ENCODE assay signal across 22 mouse cellular contexts in genomic region chr11:84977385-84977952, GRCm38 (mm10). TPM values are rescaled to one million over a fixed set of nuclear protein-coding genes. Genes with fewer than 3 reads are reported as not detected.
DNase-seq lines count a peak whose midpoint lies in the region; ATAC-seq and TF ChIP-seq lines count a peak whose summit lies in the region.
"Had no signal": no experiment of that assay in that cellular context is flagged by ENCODE, and none has a peak within 500 bp of the region (broad histone marks: within the 10 kb centered on the region; RNA-seq: fewer than 3 reads in every experiment).

No protein-coding gene starts in this region.

- 0 out of 2 replicates have a peak, but pooled peaks cover 4% of the 10 kb centered on the region for H3K4me1 ChIP-seq in liver, embryonic 13.5 days (replicated peaks)
- H3K4me1 ChIP-seq in heart, adult 2 months (ENCODE audit: control insufficient read depth, insufficient read depth, low read length): peaks cover 7% of the 10 kb centered on the region
- H3K4me1 ChIP-seq in heart, postnatal 0 days (ENCODE audit: control insufficient read depth, insufficient read depth): no peaks in the 10 kb centered on the region
- H3K4me1 ChIP-seq: embryonic facial prominence, embryonic 13.5 days; forebrain, embryonic 13.5 days; hindbrain, embryonic 15.5 days; limb, embryonic 10.5 days; midbrain, embryonic 12.5 days; neural tube, embryonic 15.5 days; stomach, embryonic 15.5 days had no signal

- H3K79me2 ChIP-seq in heart, adult 2 months (replicated peaks; ENCODE audit: control insufficient read depth, insufficient read depth, low read length): no peaks in the 10 kb centered on the region

- no peaks in the 10 kb centered on the region for H3K27me3 ChIP-seq in liver, embryonic 13.5 days
- H3K27me3 ChIP-seq in heart, adult 2 months (ENCODE audit: control insufficient read depth, insufficient read depth, low read length): no peaks in the 10 kb centered on the region
- no peaks in the 10 kb centered on the region for H3K27me3 ChIP-seq in heart, postnatal 0 days (ENCODE audit: control insufficient read depth, insufficient read depth, low read length)
- H3K27me3 ChIP-seq: embryonic facial prominence, embryonic 13.5 days; forebrain, embryonic 13.5 days; hindbrain, embryonic 15.5 days; midbrain, embryonic 12.5 days; neural tube, embryonic 15.5 days; stomach, embryonic 15.5 days had no signal

- DNase-seq in liver, embryonic 13.5 days: no peak
- no peak for DNase-seq in liver
- DNase-seq in heart, adult 2 months: peak; percentile 65 to 66
- no peak for DNase-seq in heart, postnatal 0 days (ENCODE audit: low spot score)
- no peak for DNase-seq in frontal cortex, postnatal 25 days (ENCODE audit: low spot score in 2 of 2)
- DNase-seq: lung, adult 2 months; right cerebral cortex, adult 18-20 months had no signal

- TF ChIP-seq POLR2A in heart, adult 2 months (IDR thresholded peaks at IDR 0.05; ENCODE audit: insufficient read depth, low read depth, low read length): no peak

- no peak for TF ChIP-seq CTCF in heart, adult 2 months (IDR thresholded peaks at IDR 0.05)
- TF ChIP-seq CTCF in heart, postnatal 0 days (IDR thresholded peaks at IDR 0.05; ENCODE audit: low read depth): no peak

- H3K27ac ChIP-seq in liver, embryonic 13.5 days: no peak overlapping the region
- peak overlapping the region; percentile 53 for H3K27ac ChIP-seq in heart, adult 2 months
- peak overlapping the region; percentile 36; the same call in 1 of the 2 replicates for H3K27ac ChIP-seq in heart, postnatal 0 days (ENCODE audit: low read depth)
- H3K27ac ChIP-seq: embryonic facial prominence, embryonic 13.5 days; forebrain, embryonic 13.5 days; hindbrain, embryonic 15.5 days; left cerebral cortex, adult 2 months; limb, embryonic 10.5 days; midbrain, embryonic 12.5 days; neural tube, embryonic 15.5 days; stomach, embryonic 15.5 days had no signal

- H3K36me3 ChIP-seq in liver, embryonic 13.5 days: no peaks in the 10 kb centered on the region
- no peaks in the 10 kb centered on the region for H3K36me3 ChIP-seq in heart, adult 2 months (ENCODE audit: control insufficient read depth, insufficient read depth, low read length)
- H3K36me3 ChIP-seq in heart, postnatal 0 days (replicated peaks; ENCODE audit: control insufficient read depth, insufficient read depth, low read length): no peaks in the 10 kb centered on the region
- H3K36me3 ChIP-seq: embryonic facial prominence, embryonic 13.5 days; hindbrain, embryonic 15.5 days; limb, embryonic 10.5 days; midbrain, embryonic 12.5 days; neural tube, embryonic 15.5 days; stomach, embryonic 15.5 days had no signal

- H3K4me2 ChIP-seq in liver, embryonic 13.5 days: no peak overlapping the region
- no peak overlapping the region for H3K4me2 ChIP-seq in heart, postnatal 0 days (ENCODE audit: low read depth, low read length)
- H3K4me2 ChIP-seq: embryonic facial prominence, embryonic 13.5 days; forebrain, embryonic 13.5 days; hindbrain, embryonic 15.5 days; midbrain, embryonic 12.5 days; neural tube, embryonic 15.5 days; stomach, embryonic 15.5 days had no signal

- no peak overlapping the region for H3K9ac ChIP-seq in liver, embryonic 13.5 days
- no peak overlapping the region for H3K9ac ChIP-seq in heart, adult 2 months (ENCODE audit: low read depth, low read length)
- H3K9ac ChIP-seq in heart, postnatal 0 days (replicated peaks; ENCODE audit: low read depth, low read length): no peak overlapping the region
- H3K9ac ChIP-seq: embryonic facial prominence, embryonic 13.5 days; forebrain, embryonic 13.5 days; hindbrain, embryonic 15.5 days; midbrain, embryonic 12.5 days; neural tube, embryonic 15.5 days; stomach, embryonic 15.5 days had no signal

- 0 out of 2 replicates have a peak, but pooled peaks have one; percentile 23 for ATAC-seq in liver, embryonic 13.5 days (ENCODE audit: low read depth)
- ATAC-seq in heart, postnatal 0 days (ENCODE audit: insufficient read depth, low read depth): peak; percentile 70
- ATAC-seq in megakaryocyte-erythroid progenitor cell, adult 5-6 weeks (replicated peaks; ENCODE audit: low FRiP score, low TSS enrichment, poor library complexity, severe bottlenecking): no peak
- ATAC-seq in erythroblast, adult 5-6 weeks (replicated peaks; ENCODE audit: low FRiP score, poor library complexity, severe bottlenecking): no peak
- ATAC-seq: activated CD4-positive, CD25-positive, alpha-beta regulatory T cell, adult 4 months; forebrain, embryonic 13.5 days had no signal

- intact Hi-C loops in heart, adult 2 months (cut with DNase I): no loop called here

- no peaks in the 10 kb centered on the region for H3K9me3 ChIP-seq in liver, embryonic 13.5 days (replicated peaks)
- H3K9me3 ChIP-seq in heart, postnatal 0 days (replicated peaks; ENCODE audit: control insufficient read depth, low read length): 0 out of 2 replicates have a peak, but pooled peaks cover 3% of the 10 kb centered on the region
- H3K9me3 ChIP-seq: embryonic facial prominence, embryonic 13.5 days; forebrain, embryonic 13.5 days; hindbrain, embryonic 15.5 days; limb, embryonic 10.5 days; midbrain, embryonic 12.5 days; neural tube, embryonic 15.5 days; stomach, embryonic 15.5 days had no signal

- no peak overlapping the region for H3K4me3 ChIP-seq in liver, embryonic 13.5 days (replicated peaks)
- H3K4me3 ChIP-seq in heart, adult 2 months: no peak overlapping the region
- H3K4me3 ChIP-seq in heart, postnatal 0 days (ENCODE audit: low read depth, low read length): no peak overlapping the region
- H3K4me3 ChIP-seq: embryonic facial prominence, embryonic 13.5 days; forebrain, embryonic 13.5 days; hindbrain, embryonic 15.5 days; left cerebral cortex, adult 2 months; limb, embryonic 10.5 days; midbrain, embryonic 12.5 days; neural tube, embryonic 15.5 days; stomach, embryonic 15.5 days had no signal

- WGBS in liver, embryonic 13.5 days (ENCODE audit: insufficient replicate concordance): 75% methylated on average over 3 of the region's 3 CpGs
- whole genome bisulfite sequencing in heart, adult 2 months: 26% methylated on average over 3 of the region's 3 CpGs
- 76% methylated on average over 3 of the region's 3 CpGs for WGBS in heart, postnatal 0 days

- TF ChIP-seq EP300 in heart, adult 2 months (IDR thresholded peaks at IDR 0.05; ENCODE audit: insufficient read depth, low read depth, low read length): peak; percentile 93
- TF ChIP-seq EP300 in heart, postnatal 0 days (IDR thresholded peaks at IDR 0.05; ENCODE audit: low read depth): no peak; the same call in 1 of the 2 replicates

RNA-seq across cellular contexts. Expression of gene Car4, which starts 19.9 kb away (rescaled TPM):
- polyA plus RNA-seq in liver, embryonic 13.5 days (2015; fragmentation: Nextera tagmentation; extraction: Ambion mirVana): 0.97 and 1.3 TPM in 2 replicates
- 10 to 100 TPM; 29.3 to 40.9 TPM for total RNA-seq in heart, adult 2 months (2021)
- polyA plus RNA-seq in heart, adult 2 months (2012; rRNA removed): 23.0 and 40.2 TPM in 2 replicates
- 7.4 TPM in 1 of 2 replicates, not detected in the other for total RNA-seq in heart, postnatal 0 days (2014; rRNA removed; ENCODE audit: low replicate concordance)
- polyA plus RNA-seq in heart, postnatal 0 days (2015; fragmentation: Nextera tagmentation; extraction: Ambion mirVana): 30.8 and 33.7 TPM in 2 replicates
- not detected in 2 replicates for total RNA-seq in megakaryocyte-erythroid progenitor cell, adult 5-6 weeks (2014; fragmentation: Nextera tagmentation)
- total RNA-seq in megakaryocyte-erythroid progenitor cell, adult 5-6 weeks (2017): not detected in 2 replicates
- not detected in 2 replicates for total RNA-seq in erythroblast, adult 5-6 weeks (2015; ENCODE audit: low replicate concordance)
- not detected in 2 replicates for total RNA-seq in erythroblast, adult 5-6 weeks (2017; ENCODE audit: low replicate concordance)
- total RNA-seq: hematopoietic stem cell, adult 5-6 weeks; liver, adult 2 months; megakaryocyte progenitor cell, adult 5-6 weeks had no signal
- polyA plus RNA-seq: activated CD4-positive, CD25-positive, alpha-beta regulatory T cell, adult 4 months; C2C12; embryonic facial prominence, embryonic 13.5 days had no signal

Comparison
In these comparisons a context has a peak if more than half of its experiments do, and no peak if none do; other contexts are left out.
1. DNase-seq: peak in heart, adult 2 months (2 of 2); none in liver, embryonic 13.5 days (single experiment), liver (single experiment), heart, postnatal 0 days (single experiment) and frontal cortex, postnatal 25 days (0 of 2).
2. ATAC-seq: peak in liver, embryonic 13.5 days (single experiment) and heart, postnatal 0 days (single experiment); none in megakaryocyte-erythroid progenitor cell, adult 5-6 weeks (single experiment) and erythroblast, adult 5-6 weeks (single experiment).